Mouse (Mus musculus) layer of hippocampus, postnatal 25 days (tissue): ENCODE measurements around the gene Mcee. TPM values are rescaled to one million over a fixed set of nuclear protein-coding genes. Genes with fewer than 3 reads are reported as not detected.

Experiments
- DNase-seq, 2 experiments: peaks; one replicate each; pipeline ENCODE4 v3.0.0; 2022; ENCODE audit warnings: mixed read lengths in 2 of 2, low spot score in 1 of 2; ENCODE audit errors: extremely low spot score in 1 of 2
- total RNA-seq, 2 experiments: library from RNA; stranded (reverse); gene quantifications; 2 replicates each; pipeline ENCODE4 v1.2.3; 2021

Mcee gene
- total RNA-seq, 2 experiments from 2014 or later: 47.5 to 51.0 TPM

- no peak for DNase-seq
These were observed 11.6 kb downstream of the Mcee start for GRCm38 (mm10) chr7:64403989-64404388.

DNA sequence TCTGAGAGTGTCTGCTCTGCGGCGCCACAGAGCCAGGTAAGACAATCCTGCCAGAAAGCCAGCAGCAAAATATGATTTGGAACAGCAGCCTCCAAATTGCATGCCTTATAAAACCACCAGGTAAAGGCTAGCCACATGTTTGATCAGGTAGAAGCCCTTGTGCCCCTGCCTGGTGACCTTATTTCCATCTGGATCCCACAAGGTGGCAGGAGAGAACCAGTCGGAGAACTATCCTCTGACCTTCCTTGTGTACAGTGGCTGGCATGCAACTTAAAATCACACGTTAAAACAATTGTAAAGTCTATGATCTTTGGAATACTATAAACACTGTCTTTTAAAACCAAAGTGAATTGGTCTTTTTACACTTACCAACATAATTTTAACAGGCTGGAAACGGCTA, 32.5 kb downstream of the Mcee start:
- peak in 1 of 2 experiments; percentile 10 for DNase-seq

DNA sequence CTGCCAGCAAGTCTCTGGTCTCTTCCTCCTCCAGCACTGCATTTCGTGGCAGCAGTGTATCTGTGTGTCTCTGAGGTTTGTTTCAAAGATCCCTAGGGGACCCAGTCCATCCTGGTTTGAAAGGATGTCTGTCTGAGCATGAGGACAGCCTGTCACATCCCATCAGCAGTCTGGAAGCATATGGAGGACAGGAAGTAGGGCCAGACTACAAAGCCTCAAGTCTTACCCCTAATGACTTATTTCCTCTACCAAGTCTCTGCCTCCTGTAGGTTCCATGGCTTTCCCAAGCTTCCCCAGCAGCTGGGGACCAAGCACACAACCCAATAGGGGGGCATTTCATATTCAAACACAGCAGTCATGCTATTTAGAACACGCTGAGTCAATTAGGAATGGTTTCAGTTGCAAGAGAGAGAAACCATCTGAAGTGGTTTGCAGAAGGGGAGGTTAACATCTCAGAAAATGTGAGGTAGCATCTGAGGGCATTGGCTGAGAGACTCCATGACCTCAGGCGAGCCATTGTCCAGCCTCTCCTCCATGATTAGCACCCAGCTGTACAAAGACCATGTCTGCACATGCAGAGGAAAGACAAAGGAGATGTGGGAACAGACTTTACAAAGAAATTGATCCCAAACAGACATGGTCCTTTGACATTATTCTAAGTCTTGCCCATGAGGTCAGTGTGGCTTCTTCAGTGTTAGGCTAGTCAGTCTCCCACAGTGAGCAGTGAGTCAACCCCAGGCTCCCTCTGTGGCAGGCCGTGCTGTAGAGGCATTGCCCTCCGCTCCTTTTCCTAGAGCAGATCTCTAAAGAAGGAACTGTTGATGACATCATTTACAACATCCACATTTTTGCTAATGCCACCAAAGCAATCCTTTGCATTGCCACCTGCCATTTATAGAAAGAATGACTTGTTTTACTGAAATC, 47.5 kb downstream of the Mcee start:
- no peak for DNase-seq

DNA sequence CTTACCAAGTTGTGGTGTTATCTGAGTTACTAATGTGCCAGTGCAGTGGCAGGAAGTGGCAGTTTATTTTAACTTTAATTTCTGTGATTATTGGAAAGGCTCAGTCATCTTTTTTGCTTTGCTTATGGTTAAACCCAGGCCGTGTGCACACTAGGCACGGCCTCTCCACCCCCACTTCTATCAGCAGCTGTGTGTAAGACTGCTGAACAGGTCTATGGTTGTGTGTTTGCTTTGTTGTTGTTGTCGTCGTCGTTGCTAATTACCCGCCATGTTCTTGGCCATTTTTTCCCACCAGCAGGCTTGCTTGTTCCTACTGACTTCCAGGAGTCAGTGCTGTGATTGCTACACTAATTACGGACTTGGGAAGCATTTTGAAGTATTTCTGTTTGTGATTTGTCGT, 48.1 kb downstream of the Mcee start:
- no peak for DNase-seq

DNA sequence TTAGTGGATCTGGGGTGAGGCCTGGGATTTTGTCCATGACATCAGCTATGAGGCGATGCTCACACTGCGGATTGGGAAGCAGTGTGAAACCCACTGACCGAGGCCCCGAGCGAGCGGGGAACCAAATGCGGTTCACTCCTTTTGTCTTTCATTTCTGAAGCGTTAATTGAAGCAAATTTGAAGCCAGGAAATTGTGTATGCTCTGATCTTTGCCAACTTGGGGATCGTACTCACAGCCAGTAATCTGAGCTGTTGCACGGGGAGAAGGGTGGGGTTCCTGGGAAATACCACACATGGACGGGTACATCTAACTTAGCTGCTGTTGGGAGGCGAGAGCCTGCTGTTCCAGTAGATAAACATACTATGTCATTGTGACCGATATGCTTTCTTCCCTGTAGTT, 58.2 kb downstream of the Mcee start:
- DNase-seq: peak in 1 of 2 experiments; percentile 13

GRCm38 (mm10) chr7:64451441-64451840, 59.0 kb downstream of the Mcee start:
- peak; percentile 40 to 55 for DNase-seq

- no peak for DNase-seq
These were observed 59.5 kb downstream of the Mcee start for GRCm38 (mm10) chr7:64451861-64452382.

DNA sequence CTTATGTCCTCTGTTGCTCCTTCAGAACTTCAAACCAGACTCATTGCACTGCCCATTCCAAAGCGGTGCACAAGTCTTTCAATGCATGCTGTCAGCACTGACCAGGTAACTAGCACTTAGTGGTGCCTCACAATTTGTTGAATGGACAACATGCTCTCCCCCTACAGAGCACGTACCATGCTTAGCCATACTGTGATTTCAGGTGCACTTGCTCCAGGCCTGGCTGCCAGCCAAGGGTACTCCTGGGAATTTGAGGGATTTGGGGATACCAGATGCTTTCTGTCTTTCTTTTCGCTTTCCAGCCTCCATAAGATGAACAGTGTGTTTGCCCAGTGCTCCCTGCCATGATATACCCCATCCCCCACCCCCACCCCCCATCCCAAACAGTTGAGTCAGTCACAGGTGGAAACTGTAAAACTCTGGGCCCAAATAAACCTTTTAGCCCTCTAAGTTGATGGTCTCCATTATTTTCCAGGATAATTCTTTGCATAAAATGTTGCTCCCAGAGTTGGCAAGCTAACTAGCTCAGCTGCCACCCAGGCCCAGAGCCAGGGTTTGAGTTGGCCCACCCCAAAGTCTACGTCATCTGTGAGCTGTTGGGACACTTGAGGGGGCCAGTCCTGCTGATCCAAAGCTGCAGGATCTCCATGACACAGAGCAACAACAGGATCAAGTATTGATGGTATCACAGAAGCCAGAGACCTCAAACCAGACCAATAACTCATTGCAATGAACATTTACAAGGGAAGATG, 60.2 kb downstream of the Mcee start:
- peak in 1 of 2 experiments; percentile 23 for DNase-seq

- no peak for DNase-seq
These were observed 63.8 kb downstream of the Mcee start for GRCm38 (mm10) chr7:64456176-64456575.

- DNase-seq: no peak
These were observed 64.3 kb downstream of the Mcee start for GRCm38 (mm10) chr7:64456676-64457075.

DNA sequence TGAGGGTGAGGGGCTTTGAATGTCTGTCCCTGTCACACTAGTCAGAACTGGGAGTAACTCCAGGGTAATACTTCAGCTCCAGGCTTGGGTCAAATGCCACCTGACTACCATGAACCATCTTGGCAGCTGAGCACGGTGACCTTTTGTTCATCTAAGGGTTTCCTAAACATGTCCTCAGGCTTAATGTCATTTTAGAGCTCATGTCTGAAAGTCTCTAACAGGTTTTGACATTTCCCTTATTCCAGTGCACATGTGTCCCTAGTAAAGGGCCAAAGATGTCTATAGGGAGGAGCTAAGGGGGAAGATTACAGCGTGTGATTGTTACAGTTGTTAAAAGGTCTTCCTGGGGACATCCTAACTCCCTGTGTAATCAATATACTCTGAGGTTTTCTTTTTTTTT, 65.4 kb downstream of the Mcee start:
- no peak for DNase-seq

Other genes with a start within 250 kb of the Mcee start
- gene Trpm1, start 238.8 kb upstream of the Mcee start, total RNA-seq: under 1 TPM; 0.27 to 0.35 TPM
- 10 to 100 TPM; 16.6 to 18.7 TPM for gene Mtmr10, start 105.0 kb upstream of the Mcee start, total RNA-seq
- gene Fan1, start 18.5 kb upstream of the Mcee start, total RNA-seq: 10 to 100 TPM in 1 of 2 experiments, 1 to 10 TPM in 1; 9.6 to 12.3 TPM
- 10 to 100 TPM; 20.5 to 22.7 TPM for gene Mphosph10, start 339 bp upstream of the Mcee start, total RNA-seq
- 100 to 1,000 TPM; 251 to 263 TPM for gene Apba2, start 109.1 kb downstream of the Mcee start, total RNA-seq